Mouse (Mus musculus) kidney, embryonic 14.5 days (tissue): ENCODE measurements around the gene Sohlh2. TPM values are rescaled to one million over a fixed set of nuclear protein-coding genes. Genes with fewer than 3 reads are reported as not detected.
"Not testable (repeated sequence)": the region's sequence is repeated elsewhere in the genome, so short reads cannot be mapped to it uniquely, and the experiment has no call there.

ENCODE experiments used
- ATAC-seq: fragments of 200-750 bp; cut with Nextera tagmentation; 2 replicates; pipeline ENCODE4 v1.8.0; 2017; ENCODE audit warnings: moderate number of reproducible peaks, mild to moderate bottlenecking, moderate TSS enrichment, moderate library complexity; ENCODE audit not compliant: low FRiP score, low TSS enrichment
- H3K27ac ChIP-seq: fragments of 300-500 bp; sonication (generic); 2 replicates; pipeline ENCODE4 v1.5.1; 2014; ENCODE audit warnings: low read depth, mild to moderate bottlenecking, low read length, moderate library complexity, mixed read lengths
- H3K27me3 ChIP-seq: fragments of 300-500 bp; sonication (generic); 2 replicates; pipeline ENCODE4 v1.6.1; 2014; ENCODE audit warnings: mild to moderate bottlenecking, low read length; ENCODE audit not compliant: control insufficient read depth, insufficient read depth
- H3K36me3 ChIP-seq: fragments of 300-500 bp; sonication (generic); 2 replicates; pipeline ENCODE4 v1.6.1; 2014; ENCODE audit warnings: low read length, mixed read lengths; ENCODE audit not compliant: control insufficient read depth, insufficient read depth
- H3K4me1 ChIP-seq: fragments of 300-500 bp; sonication (generic); 2 replicates; pipeline ENCODE4 v1.6.1; 2014; ENCODE audit warnings: low read length, mixed read lengths; ENCODE audit not compliant: control insufficient read depth, insufficient read depth
- H3K4me2 ChIP-seq: fragments of 300-500 bp; sonication (generic); replicated peaks from 2 replicates; pipeline ENCODE4 v1.6.1; 2014; ENCODE audit warnings: low read depth, mild to moderate bottlenecking, low read length
- H3K4me3 ChIP-seq: fragments of 300-500 bp; sonication (generic); 2 replicates; pipeline ENCODE4 v1.5.1; 2014; ENCODE audit warnings: mild to moderate bottlenecking, low read length
- H3K9ac ChIP-seq: fragments of 300-500 bp; sonication (generic); 2 replicates; pipeline ENCODE4 v1.6.1; 2014; ENCODE audit warnings: low read depth, mild to moderate bottlenecking, low read length, moderate library complexity
- H3K9me3 ChIP-seq: fragments of 300-500 bp; sonication (generic); 2 replicates; pipeline ENCODE4 v1.6.1; 2016; ENCODE audit warnings: low read length; ENCODE audit not compliant: control insufficient read depth
- WGBS: fragments of 180-500 bp; shearing (Covaris S2); extraction: QIAGEN DNeasy Blood & Tissue Kit; methylation state at CpG from one replicate; pipeline ENCODE4 v1.1.7; 2014; 5-methylcytosine and 5-hydroxymethylcytosine counted together
- polyA plus RNA-seq: library from polyadenylated mRNA; unstranded; fragments of >200 nt; fragmentation: Nextera tagmentation; extraction: Ambion mirVana; gene quantifications from 2 replicates; pipeline ENCODE4 v1.2.1, GENCODE M21; 2014

Gene Sohlh2
- polyA plus RNA-seq, 1 experiment from 2014 or later: not detected

DNA sequence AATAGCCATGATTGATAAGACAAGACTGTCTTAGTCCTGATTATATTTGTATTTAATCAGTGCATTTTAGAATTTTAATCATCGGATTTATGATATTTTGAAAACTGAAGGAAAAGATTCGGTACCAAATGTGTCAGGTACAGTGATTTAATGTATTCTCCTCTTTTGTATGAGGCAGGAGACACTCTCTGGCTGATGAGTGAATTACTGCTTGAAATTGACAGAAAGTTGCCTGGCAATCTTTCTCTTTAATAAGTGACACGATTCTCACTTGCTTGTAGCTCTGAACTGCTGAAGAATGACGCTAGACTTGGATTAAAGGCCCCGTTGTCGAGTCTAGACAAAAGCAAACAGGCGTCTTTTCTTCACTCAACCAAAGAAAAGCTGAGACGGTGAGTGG lies 13.0 kb downstream of the Sohlh2 start:
- Histone ChIP-seq H3K27me3 (no peaks in the 10 kb centered on the region), H3K4me3 (no peak overlapping the region), H3K4me1 (no peaks in the 10 kb centered on the region), H3K4me2 (no peak overlapping the region), H3K9me3 (no peaks in the 10 kb centered on the region), H3K36me3 (no peaks in the 10 kb centered on the region), H3K9ac (no peak overlapping the region), H3K27ac (no peak overlapping the region)
- WGBS: 86% methylated on average over 8 of the region's 8 CpGs
- no peak for ATAC-seq

DNA sequence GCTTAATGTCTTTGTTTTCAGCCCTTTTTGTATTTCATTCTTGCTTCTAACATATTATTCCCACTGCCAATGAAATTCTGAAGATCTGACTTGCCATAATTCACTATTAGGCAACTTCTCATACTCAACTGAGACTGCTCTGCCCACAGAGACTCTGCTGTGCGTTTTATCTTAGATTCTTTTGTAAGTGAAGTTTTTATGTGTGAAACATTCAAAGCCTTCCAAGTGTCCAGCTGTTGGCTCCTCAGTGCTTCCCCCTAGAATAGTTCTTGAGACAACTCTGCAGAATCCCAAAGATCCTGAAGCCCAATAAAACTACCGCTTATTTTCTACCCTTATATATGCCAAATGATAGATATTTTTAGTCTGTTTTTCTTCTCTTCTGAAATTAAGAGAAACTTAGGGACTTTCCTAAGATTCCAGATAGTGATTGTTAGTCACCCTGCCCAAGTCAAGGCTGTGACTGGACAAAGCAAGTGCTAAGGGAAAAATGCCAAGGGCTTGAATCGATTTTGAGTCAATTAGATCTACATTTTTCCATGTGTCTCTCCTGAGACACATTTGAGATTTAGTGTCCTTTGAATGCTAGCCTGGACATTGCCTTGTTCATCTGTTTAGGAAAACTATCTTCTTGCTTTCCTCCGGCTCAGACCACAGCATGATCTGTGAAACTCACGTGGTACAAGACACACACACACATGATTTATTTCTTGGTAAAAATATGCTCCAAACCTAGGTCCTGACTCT lies 13.9 kb downstream of the Sohlh2 start:
- no peaks in the 10 kb centered on the region for H3K36me3 ChIP-seq
- WGBS: 69% methylated on average over 5 of the region's 5 CpGs
- no peak overlapping the region for H3K9ac ChIP-seq
- H3K27ac ChIP-seq: no peak overlapping the region
- no peaks in the 10 kb centered on the region for H3K27me3 ChIP-seq
- no peak overlapping the region for H3K4me2 ChIP-seq
- no peak overlapping the region for H3K4me3 ChIP-seq
- no peaks in the 10 kb centered on the region for H3K9me3 ChIP-seq
- H3K4me1 ChIP-seq: no peaks in the 10 kb centered on the region
- ATAC-seq: no peak

- Histone ChIP-seq H3K4me3 (no peak overlapping the region), H3K9me3 (no peaks in the 10 kb centered on the region), H3K4me1 (no peaks in the 10 kb centered on the region), H3K27ac (no peak overlapping the region), H3K27me3 (no peaks in the 10 kb centered on the region), H3K4me2 (no peak overlapping the region), H3K36me3 (no peaks in the 10 kb centered on the region), H3K9ac (no peak overlapping the region)
- no peak for ATAC-seq
- 89% methylated on average over 2 of the region's 2 CpGs for WGBS
Measured at GRCm38 (mm10) chr3:55196328-55196710, 14.5 kb downstream of the Sohlh2 start.

DNA sequence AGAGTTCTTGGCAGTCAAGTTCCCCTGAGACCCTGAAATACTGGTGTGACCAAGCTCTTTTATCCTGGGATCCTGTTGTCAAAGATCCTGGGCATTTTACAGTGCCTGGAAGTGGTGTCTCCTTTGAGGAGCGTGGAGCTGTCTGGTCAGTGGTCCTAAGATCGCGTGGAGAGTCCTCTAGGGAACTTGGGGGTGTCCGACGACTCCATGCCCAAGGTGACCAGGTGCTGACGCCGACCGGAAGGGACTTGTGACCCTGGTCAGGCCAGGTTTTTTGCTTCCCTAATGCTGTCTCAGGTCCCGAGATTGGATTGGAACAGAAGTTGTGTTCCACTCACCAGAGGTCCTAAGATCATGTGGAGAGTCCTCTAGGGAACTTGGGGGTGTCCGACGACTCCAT lies 21.8 kb downstream of the Sohlh2 start:
- not testable (repeated sequence) for H3K9me3 ChIP-seq, H3K27me3 ChIP-seq, ATAC-seq, H3K36me3 ChIP-seq, H3K4me3 ChIP-seq, H3K27ac ChIP-seq, H3K9ac ChIP-seq, H3K4me2 ChIP-seq, H3K4me1 ChIP-seq
- 91% methylated on average over 11 of the region's 11 CpGs for WGBS

GRCm38 (mm10) chr3:55206413-55206812 lies 24.6 kb downstream of the Sohlh2 start:
- Histone ChIP-seq H3K36me3 (no peaks in the 10 kb centered on the region), H3K27me3 (no peaks in the 10 kb centered on the region), H3K4me2 (no peak overlapping the region), H3K9me3 (no peaks in the 10 kb centered on the region), H3K9ac (no peak overlapping the region), H3K4me3 (no peak overlapping the region), H3K4me1 (no peaks in the 10 kb centered on the region), H3K27ac (no peak overlapping the region)
- 96% methylated on average over 2 of the region's 2 CpGs for WGBS
- ATAC-seq: no peak

DNA sequence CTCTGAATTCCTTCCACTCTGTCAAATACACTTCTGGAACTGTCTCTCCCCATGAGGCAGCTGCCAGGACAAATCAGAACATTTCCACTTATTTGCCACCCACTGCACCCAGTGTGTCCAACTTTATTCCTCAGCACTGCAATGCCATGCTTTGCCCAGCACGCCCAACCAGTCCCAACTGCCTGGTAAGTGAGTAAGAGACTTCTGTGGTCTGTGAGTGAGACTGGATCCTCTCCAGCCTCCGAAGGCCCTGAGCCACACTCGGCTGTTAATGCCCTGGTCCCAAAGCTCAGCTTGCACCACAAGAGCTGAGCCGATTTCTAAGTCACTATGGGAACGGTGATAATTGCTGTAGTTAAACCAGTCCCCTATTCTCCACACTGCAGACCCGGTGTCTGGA lies 25.8 kb downstream of the Sohlh2 start:
- H3K4me1 ChIP-seq: no peaks in the 10 kb centered on the region
- H3K9ac ChIP-seq: no peak overlapping the region
- no peak overlapping the region for H3K27ac ChIP-seq
- no peak for ATAC-seq
- H3K9me3 ChIP-seq: no peaks in the 10 kb centered on the region
- no peaks in the 10 kb centered on the region for H3K36me3 ChIP-seq
- 54% methylated on average over 6 of the region's 6 CpGs for WGBS
- no peak overlapping the region for H3K4me2 ChIP-seq
- H3K4me3 ChIP-seq: no peak overlapping the region
- H3K27me3 ChIP-seq: no peaks in the 10 kb centered on the region

DNA sequence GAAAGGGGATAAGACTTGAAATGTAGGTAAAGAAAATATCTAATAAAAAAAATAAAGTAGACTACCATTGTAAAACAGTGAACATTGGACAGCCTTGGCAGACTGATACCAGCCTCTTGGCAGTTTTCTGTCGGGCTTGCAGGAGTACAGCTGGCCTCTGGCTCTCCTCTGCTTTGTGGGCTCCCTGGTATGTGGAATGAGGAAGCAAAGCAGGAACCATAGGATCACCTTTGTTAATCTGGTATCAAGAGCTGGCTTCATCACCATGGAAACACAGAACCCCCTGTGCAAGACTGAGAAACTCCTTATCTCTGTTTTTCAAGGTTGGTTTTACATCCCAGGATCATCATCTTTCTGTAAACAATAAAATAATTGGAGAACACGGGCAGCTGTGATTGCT lies 30.4 kb downstream of the Sohlh2 start:
- Histone ChIP-seq H3K27me3 (no peaks in the 10 kb centered on the region), H3K9me3 (no peaks in the 10 kb centered on the region), H3K9ac (no peak overlapping the region), H3K4me1 (peaks cover 6% of the 10 kb centered on the region; the same call in 1 of the 2 replicates), H3K36me3 (no peaks in the 10 kb centered on the region), H3K4me3 (no peak overlapping the region), H3K4me2 (no peak overlapping the region), H3K27ac (no peak overlapping the region)
- 44% methylated on average over 2 of the region's 2 CpGs for WGBS
- ATAC-seq: no peak

DNA sequence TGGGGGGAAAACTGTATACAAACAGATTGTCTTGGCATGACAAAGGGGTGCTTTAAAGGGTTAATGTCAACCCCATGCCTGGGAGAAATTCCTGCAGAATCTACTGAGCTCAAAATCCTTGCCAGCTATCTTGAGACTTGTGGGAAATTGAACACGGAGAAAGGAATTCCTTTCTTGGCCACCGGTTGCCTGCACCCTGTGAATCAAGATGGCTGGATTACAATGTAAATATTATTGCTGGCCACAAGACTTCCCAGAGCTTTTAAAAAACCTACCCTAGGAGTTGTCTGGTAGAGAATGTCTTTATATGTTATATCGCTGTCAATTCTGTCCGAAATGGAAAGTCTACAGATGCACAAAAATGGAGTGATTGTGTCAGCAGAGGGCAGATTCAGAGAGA lies 32.0 kb downstream of the Sohlh2 start:
- Histone ChIP-seq H3K9ac (no peak overlapping the region), H3K27me3 (no peaks in the 10 kb centered on the region), H3K36me3 (no peaks in the 10 kb centered on the region), H3K4me2 (no peak overlapping the region), H3K4me3 (no peak overlapping the region), H3K9me3 (no peaks in the 10 kb centered on the region), H3K4me1 (peaks cover 6% of the 10 kb centered on the region; the same call in 1 of the 2 replicates), H3K27ac (no peak overlapping the region)
- ATAC-seq: 0 out of 2 replicates have a peak, but pooled peaks have one; percentile 12
- 27% methylated on average over 4 of the region's 4 CpGs for WGBS

DNA sequence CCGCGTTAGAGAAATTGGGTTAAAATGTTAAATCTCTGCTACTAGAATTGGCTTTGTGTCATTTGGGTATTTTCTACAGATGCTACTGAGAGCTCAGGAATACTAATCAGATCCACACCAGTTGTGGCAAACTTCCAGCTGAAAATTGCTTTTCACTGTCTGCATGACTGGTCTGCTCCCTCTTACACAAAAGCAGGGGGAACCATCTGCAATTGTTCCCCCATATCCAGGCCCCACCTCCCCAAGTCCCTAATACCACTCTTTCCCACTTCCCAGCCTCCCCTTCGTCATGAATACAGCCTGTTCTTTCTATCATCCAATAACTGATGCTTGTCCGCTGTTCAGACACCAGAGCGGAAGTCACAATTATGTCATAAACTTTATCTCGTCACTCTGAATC lies 32.6 kb downstream of the Sohlh2 start:
- H3K4me2 ChIP-seq: no peak overlapping the region
- H3K4me1 ChIP-seq: peaks cover 6% of the 10 kb centered on the region; the same call in 1 of the 2 replicates
- no peak overlapping the region for H3K27ac ChIP-seq
- 64% methylated on average over 6 of the region's 6 CpGs for WGBS
- no peak for ATAC-seq
- no peak overlapping the region for H3K4me3 ChIP-seq
- H3K9ac ChIP-seq: no peak overlapping the region
- no peaks in the 10 kb centered on the region for H3K27me3 ChIP-seq
- no peaks in the 10 kb centered on the region for H3K9me3 ChIP-seq
- H3K36me3 ChIP-seq: no peaks in the 10 kb centered on the region
